Mouse (Mus musculus) neutrophil, adult 5-6 weeks (primary cell): ENCODE data around the gene Cxcr5. TPM values are rescaled to one million over a fixed set of nuclear protein-coding genes. Genes with fewer than 3 reads are reported as not detected.
"Not testable (repeated sequence)": the region's sequence is repeated elsewhere in the genome, so short reads cannot be mapped to it uniquely, and the experiment has no call there.

Experiments used
- ATAC-seq: fragments of 151-379, 151-347 bp; 2 replicates; pipeline ENCODE4 v1.8.0; 2017; ENCODE audit warnings: mild to moderate bottlenecking, moderate TSS enrichment; ENCODE audit not compliant: insufficient number of reproducible peaks, poor library complexity, low FRiP score, severe bottlenecking; ENCODE audit errors: extremely low read depth
- total RNA-seq: library from RNA; stranded (forward); fragments of 200-1000 nt; gene quantifications from 2 replicates; pipeline ENCODE4 v1.2.3, GENCODE M21; 2017

Cxcr5 gene
- total RNA-seq, 1 experiment from 2014 or later = 207 TPM

DNA sequence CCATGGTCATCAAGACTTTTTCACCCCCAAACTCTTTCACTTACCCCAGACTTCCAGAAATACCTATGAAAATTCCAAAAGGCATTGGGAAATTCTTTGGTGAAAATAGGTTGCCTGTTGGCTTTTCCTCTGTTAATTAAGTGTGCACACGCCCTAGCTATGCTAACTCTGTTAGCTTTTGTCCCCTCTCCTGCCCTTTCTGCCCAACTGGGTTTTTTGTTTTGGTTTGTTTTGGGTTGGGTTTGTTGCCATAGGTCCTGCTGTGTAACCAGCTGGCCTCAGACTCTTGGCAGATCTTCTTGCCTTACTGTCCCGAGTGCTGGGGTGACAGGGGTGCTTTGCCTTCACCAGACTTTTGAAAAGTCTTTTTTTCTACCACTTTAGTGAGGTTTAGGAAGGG, 29.3 kb upstream of the Cxcr5 start:
- ATAC-seq = no peak

- ATAC-seq = no peak
These were observed 27.4 kb upstream of the Cxcr5 start for GRCm38 (mm10) chr9:44589095-44589494.

- no peak for ATAC-seq
These were observed 26.9 kb upstream of the Cxcr5 start for GRCm38 (mm10) chr9:44588605-44589004.

DNA sequence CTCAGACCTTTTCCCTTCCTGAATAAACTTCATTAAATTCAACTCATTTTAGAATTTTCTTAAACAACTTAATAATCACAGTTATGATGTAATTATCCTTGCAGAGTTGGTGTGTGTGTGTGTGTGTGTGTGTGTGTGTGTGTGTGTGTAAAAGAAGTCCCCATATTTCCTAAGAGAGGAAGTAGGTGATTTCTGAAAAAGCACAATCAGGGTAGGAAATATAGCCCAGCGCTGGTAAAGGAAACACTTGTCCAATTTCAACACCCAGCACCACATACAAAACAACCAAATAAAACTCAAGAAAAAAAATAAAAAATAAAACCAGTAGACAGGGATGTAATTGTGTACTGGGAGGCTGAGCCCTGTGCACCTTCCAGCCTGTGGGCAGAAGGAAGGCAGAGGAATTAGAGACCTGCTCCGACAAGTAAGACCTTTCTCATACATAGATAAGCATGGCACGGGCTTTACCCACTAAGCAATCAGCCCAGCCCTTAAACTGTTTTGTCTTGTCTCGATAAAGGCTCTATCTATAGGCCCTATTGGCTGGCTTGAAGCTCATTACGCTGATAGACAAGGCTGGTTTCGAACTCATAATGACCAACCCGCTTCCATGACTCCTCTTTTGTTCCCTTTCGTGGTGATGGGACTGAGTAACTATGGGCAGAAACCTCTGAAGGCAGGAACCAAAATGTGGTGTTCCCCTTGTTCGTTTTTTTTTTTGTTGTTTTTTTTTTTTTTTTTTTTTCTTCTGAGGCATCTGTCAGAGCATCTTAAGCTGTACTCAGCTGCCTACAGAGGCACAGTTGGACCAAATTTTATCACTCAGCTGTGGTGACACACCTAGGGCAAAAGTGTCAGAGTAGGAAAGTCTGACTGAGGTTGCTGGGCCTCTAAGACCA, 25.8 kb upstream of the Cxcr5 start:
- ATAC-seq = no peak

DNA sequence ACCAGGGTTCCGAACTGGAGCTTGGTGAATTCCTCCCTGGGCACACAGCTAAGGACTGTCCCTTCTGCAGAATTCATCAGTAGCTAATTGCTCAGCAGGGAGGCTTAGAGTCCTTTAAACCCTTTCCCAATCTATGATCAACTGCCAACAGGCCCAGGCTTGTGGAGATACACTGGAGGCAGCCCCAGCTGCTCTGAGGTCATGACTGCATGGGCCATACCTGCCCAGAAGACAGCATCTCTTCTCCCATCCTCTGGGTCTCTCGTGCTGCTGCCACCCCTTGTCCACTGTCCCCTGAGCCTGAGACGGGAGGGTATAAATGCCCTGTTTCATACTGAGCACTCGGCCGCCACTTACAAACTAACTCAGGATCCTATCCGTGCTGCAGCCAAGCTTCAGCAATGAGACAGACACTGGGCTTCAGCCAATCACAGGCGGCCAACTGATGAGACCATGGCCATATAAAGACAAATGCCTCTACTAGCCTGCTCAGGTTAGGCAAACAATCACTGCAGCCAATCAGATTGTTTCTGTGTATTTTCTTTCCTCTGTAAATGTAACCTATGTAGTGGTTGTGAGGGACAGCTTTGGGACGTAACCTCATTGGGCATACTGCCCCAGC, 25.1 kb upstream of the Cxcr5 start:
- ATAC-seq = no peak

GRCm38 (mm10) chr9:44582390-44582789, 20.7 kb upstream of the Cxcr5 start:
- peak; percentile 75 for ATAC-seq

- peak; percentile 61 for ATAC-seq
These were observed 19.7 kb upstream of the Cxcr5 start for GRCm38 (mm10) chr9:44581423-44581822.

DNA sequence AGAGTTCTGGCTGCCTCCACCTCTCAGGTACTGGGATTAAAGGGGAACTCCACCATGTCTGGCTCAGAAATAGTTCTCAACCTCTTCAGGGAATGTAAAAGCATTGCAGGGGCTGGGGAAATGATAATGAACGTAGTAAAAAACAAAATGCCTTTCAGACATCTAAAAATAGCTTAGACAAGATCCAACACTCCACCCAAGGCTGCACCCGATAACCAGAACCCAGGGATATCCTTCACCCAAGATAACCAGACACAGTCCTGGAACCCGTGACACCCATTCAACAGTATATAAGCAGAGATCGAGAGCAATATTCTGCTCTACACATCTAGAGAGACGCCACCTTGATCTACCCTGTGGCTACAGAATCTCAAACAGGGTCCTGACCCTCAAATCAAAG, 18.4 kb upstream of the Cxcr5 start:
- no peak for ATAC-seq

DNA sequence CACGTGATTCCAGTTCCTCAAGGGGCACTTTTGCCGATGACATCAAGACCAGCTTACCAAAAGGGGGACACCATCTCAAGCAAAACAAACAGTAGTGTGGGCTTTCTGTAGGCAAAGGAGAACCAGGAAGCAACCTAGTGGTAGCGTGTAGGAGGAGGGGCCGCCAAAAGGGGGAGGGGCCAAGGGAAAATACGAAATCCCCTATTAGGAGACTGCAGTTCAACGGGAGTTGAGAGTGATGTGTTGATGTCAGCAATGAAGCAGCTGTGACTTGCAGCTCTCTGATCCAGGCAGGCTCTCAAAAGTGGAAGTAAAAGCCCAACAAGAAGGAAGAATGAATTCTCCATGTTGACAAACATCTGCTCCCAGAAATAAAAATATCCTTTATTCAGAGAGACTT, 17.7 kb upstream of the Cxcr5 start:
- ATAC-seq = peak; percentile 81

GRCm38 (mm10) chr9:44576046-44576445, 14.4 kb upstream of the Cxcr5 start:
- ATAC-seq = not testable (repeated sequence)

GRCm38 (mm10) chr9:44575095-44575494, 13.4 kb upstream of the Cxcr5 start:
- no peak for ATAC-seq

DNA sequence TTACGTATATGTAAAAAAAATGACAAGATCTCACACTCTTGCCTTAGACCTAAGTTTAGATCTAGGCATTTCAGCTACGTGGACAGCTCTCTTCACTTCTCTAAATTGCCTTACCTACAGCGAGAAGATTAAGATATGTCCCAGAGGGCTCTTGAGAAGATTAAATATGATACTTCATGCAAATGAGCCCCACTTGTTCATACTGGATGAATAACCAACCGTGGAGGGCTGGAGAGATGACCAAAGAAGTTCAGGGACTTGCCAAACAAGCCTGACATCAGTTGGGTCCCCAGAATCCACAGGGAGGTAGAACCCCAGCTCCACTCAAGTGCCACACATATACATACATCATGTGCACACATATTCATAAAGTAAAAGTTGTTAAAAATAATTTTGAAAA, 11.6 kb upstream of the Cxcr5 start:
- ATAC-seq = peak; percentile 45

DNA sequence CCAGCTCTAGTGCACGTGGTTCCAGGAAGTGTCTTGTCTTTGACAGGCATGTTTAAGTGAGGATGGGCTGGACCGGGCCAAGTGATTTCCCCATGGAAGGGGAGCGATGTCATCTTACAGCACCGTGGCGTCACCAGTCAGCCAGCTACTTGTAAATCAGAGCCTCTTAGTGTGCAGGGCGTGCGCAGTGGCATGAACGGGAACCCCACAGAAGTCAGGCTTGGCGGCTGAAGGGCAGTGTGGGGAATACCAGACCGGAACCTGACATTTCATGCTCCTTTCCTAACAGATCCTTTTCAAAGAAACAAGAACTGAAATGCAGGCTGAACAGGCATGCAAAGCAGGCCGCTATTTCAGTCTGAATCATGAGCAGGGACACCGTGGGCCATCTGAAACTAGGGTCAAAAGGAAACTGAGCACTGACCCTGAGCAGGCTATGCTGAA, 9.3 kb upstream of the Cxcr5 start:
- ATAC-seq = peak; percentile 47; the same call in 1 of the 2 replicates

GRCm38 (mm10) chr9:44568083-44568455, 6.4 kb upstream of the Cxcr5 start:
- ATAC-seq = peak; percentile 6

DNA sequence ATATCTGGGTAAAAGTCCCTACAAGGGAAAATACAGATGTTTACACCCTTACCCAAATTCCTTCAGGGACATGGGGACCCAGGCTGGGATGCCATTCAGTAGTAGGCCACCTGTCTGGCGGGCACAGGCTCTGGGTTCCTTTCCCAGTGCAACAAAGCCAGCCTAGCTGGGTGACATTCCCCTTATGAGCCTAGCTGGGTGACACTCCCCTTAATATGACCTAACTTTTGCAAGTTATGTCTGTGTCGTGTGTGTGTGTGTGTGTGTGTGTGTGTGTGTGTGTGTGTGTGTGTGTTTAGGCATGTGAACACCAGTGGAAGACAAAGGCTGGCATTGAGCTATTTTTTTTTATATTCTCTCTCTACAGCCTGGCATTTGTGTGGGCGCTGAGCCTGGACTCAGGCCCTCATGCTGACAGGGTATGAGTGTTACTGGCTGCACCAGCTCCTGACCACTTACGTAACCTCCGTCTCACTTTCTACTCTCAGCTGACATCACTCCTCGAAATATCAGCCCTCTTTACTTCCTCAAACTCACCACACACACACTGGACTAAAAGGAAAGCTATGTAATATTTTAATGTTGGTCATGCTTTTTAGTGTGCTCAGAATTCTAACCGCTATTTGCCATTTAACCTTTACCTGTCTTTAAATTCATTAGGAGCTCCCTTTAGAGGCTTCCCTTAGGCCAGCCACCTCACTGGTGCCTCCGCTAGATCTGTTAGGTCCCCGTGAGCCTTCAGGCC, 5.8 kb upstream of the Cxcr5 start:
- peak; percentile 78 for ATAC-seq

DNA sequence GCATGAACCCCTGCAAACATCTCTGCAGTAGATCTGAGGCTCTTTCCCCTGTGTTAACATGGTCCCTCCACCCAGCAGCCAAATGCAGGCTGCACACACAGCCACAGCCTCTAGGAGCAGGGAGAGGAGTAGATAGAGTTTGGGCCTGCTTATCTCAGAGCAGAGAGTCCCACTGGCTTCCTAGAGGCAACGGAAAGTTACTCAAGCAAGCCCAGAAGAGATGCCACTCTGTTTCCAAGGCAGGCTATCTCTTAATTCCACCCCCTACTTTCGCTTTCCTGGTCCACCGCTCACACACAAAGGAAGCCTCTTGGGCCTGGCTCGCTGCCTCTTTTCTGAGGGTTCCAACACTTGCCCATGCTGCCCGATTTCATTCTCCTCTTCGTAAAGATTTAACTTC, 3.7 kb upstream of the Cxcr5 start:
- no peak for ATAC-seq

- peak; percentile 65 for ATAC-seq
These were observed 1.3 kb upstream of the Cxcr5 start for GRCm38 (mm10) chr9:44562936-44563335.

- peak; percentile 34; the same call in 1 of the 2 replicates for ATAC-seq
These were observed 9.5 kb downstream of the Cxcr5 start for GRCm38 (mm10) chr9:44552161-44552560.

- peak; percentile 28; the same call in 1 of the 2 replicates for ATAC-seq
These were observed 10.5 kb downstream of the Cxcr5 start for GRCm38 (mm10) chr9:44551138-44551537.
